8 mouse cellular contexts compared by ENCODE assay signal in genomic region chr17:27557927-27558661, GRCm38 (mm10). TPM values are rescaled to one million over a fixed set of nuclear protein-coding genes. Genes with fewer than 3 reads are reported as not detected.
DNase-seq lines count a peak whose midpoint lies in the region; ATAC-seq and TF ChIP-seq lines count a peak whose summit lies in the region.

No protein-coding gene starts in this region.

- no peak for DNase-seq in liver, adult 2 months (ENCODE audit: extremely low read depth, low read depth, low spot score)
- DNase-seq in liver = no peak
- peak; percentile 75 to 77 for DNase-seq in cerebellum, adult 2 months
- DNase-seq in hindbrain, embryonic 11.5 days (ENCODE audit: low spot score) = no peak
- DNase-seq in layer of hippocampus, adult 9-11 months = no peak
- no peak for DNase-seq in embryo, embryonic 10 days (ENCODE audit: low spot score)
- DNase-seq in kidney, postnatal 36 days = no peak

- H3K27me3 ChIP-seq in liver, adult 2 months (ENCODE audit: control insufficient read depth, insufficient read depth, low read length) = no peaks in the 10 kb centered on the region
- H3K27me3 ChIP-seq in cerebellum, adult 2 months (ENCODE audit: control insufficient read depth, insufficient read depth, low read length) = no peaks in the 10 kb centered on the region
- H3K27me3 ChIP-seq in hindbrain, embryonic 11.5 days (ENCODE audit: control insufficient read depth, insufficient read depth, low read length) = no peaks in the 10 kb centered on the region
- H3K27me3 ChIP-seq in midbrain, embryonic 15.5 days (replicated peaks) = 0 out of 2 replicates have a peak, but pooled peaks cover 5% of the 10 kb centered on the region

- ATAC-seq in hindbrain, embryonic 11.5 days (ENCODE audit: low FRiP score) = no peak
- ATAC-seq in midbrain, embryonic 15.5 days (replicated peaks) = no peak

- H3K9ac ChIP-seq in liver, adult 2 months (ENCODE audit: low read depth, low read length) = peak overlapping the region; percentile 59
- H3K9ac ChIP-seq in hindbrain, embryonic 11.5 days (ENCODE audit: low read depth, low read length) = peak overlapping the region; percentile 93
- peak overlapping the region; percentile 89 for H3K9ac ChIP-seq in midbrain, embryonic 15.5 days

- no peaks in the 10 kb centered on the region for H3K36me3 ChIP-seq in liver, adult 2 months (ENCODE audit: control insufficient read depth, insufficient read depth, low read length)
- H3K36me3 ChIP-seq in hindbrain, embryonic 11.5 days (ENCODE audit: control insufficient read depth, insufficient read depth, low read length) = no peaks in the 10 kb centered on the region
- H3K36me3 ChIP-seq in midbrain, embryonic 15.5 days (replicated peaks) = no peaks in the 10 kb centered on the region

- no peak for TF ChIP-seq CTCF in liver, adult 2 months (IDR thresholded peaks at IDR 0.05; ENCODE audit: low read depth, low read length)
- TF ChIP-seq CTCF in cerebellum, adult 2 months (IDR thresholded peaks at IDR 0.05; ENCODE audit: borderline replicate concordance, insufficient read depth, low read depth, low read length) = no peak

- WGBS in liver, adult 2 months = 53% methylated on average over 14 of the region's 14 CpGs
- WGBS in cerebellum, adult 2 months = 6% methylated on average over 14 of the region's 14 CpGs
- WGBS in hindbrain, embryonic 11.5 days = under 1% methylated on average over 14 of the region's 14 CpGs
- WGBS in midbrain, embryonic 15.5 days = 2% methylated on average over 14 of the region's 14 CpGs

- no peaks in the 10 kb centered on the region for H3K9me3 ChIP-seq in hindbrain, embryonic 11.5 days (ENCODE audit: control insufficient read depth, low read length)
- no peaks in the 10 kb centered on the region for H3K9me3 ChIP-seq in midbrain, embryonic 15.5 days

- no peak overlapping the region for H3K27ac ChIP-seq in liver, adult 2 months (replicated peaks; ENCODE audit: insufficient read depth, low read depth, low read length)
- H3K27ac ChIP-seq in cerebellum, adult 2 months (ENCODE audit: insufficient read depth, low read length) = peak overlapping the region; percentile 80
- H3K27ac ChIP-seq in hindbrain, embryonic 11.5 days (ENCODE audit: low read depth, low read length) = peak overlapping the region; percentile 97
- 0 out of 2 replicates have a peak overlapping the region, but pooled peaks have one; percentile 23 for H3K27ac ChIP-seq in midbrain, embryonic 15.5 days

- peak overlapping the region; percentile 59; the same call in 1 of the 2 replicates for H3K4me3 ChIP-seq in liver, adult 2 months (ENCODE audit: insufficient read depth, low read depth, low read length)
- H3K4me3 ChIP-seq in cerebellum, adult 2 months (replicated peaks; ENCODE audit: insufficient read depth, low read depth, low read length) = peak overlapping the region; percentile 85
- H3K4me3 ChIP-seq in hindbrain, embryonic 11.5 days (ENCODE audit: low read depth, low read length) = peak overlapping the region; percentile 85
- peak overlapping the region; percentile 84 for H3K4me3 ChIP-seq in midbrain, embryonic 15.5 days

- peak overlapping the region; percentile 92 for H3K4me2 ChIP-seq in hindbrain, embryonic 11.5 days (replicated peaks; ENCODE audit: low read depth, low read length)
- H3K4me2 ChIP-seq in midbrain, embryonic 15.5 days = peak overlapping the region; percentile 86

- no peak for TF ChIP-seq POLR2A in liver, adult 2 months (IDR thresholded peaks at IDR 0.05; ENCODE audit: extremely low read depth, insufficient read depth, low read length)
- TF ChIP-seq POLR2A in cerebellum, adult 2 months (IDR thresholded peaks at IDR 0.05; ENCODE audit: borderline replicate concordance, insufficient read depth, low read length) = no peak

- 0 out of 2 replicates have a peak, but pooled peaks cover 6% of the 10 kb centered on the region for H3K79me2 ChIP-seq in liver, adult 2 months (ENCODE audit: control insufficient read depth, insufficient read depth, low read length)

- no peaks in the 10 kb centered on the region; the same call in 1 of the 2 replicates for H3K4me1 ChIP-seq in liver, adult 2 months (ENCODE audit: control insufficient read depth, insufficient read depth, low read length)
- peaks cover 15% of the 10 kb centered on the region for H3K4me1 ChIP-seq in cerebellum, adult 2 months (ENCODE audit: control insufficient read depth, insufficient read depth, low read length)
- peaks cover 17% of the 10 kb centered on the region for H3K4me1 ChIP-seq in hindbrain, embryonic 11.5 days (replicated peaks; ENCODE audit: control insufficient read depth, insufficient read depth, low read length)
- peaks cover 37% of the 10 kb centered on the region for H3K4me1 ChIP-seq in midbrain, embryonic 15.5 days

RNA-seq across cellular contexts. Expression of gene Hmga1, which starts 1.8 kb away (rescaled TPM):
- total RNA-seq in liver, adult 2 months (2014; rRNA removed) = 5.7 and 8.1 TPM in 2 replicates
- 16.5 and 21.4 TPM in 2 replicates for polyA plus RNA-seq in liver, adult 2 months (2012; rRNA removed)
- polyA plus RNA-seq in cerebellum, adult 2 months (2012; rRNA removed) = 124 and 133 TPM in 2 replicates
- 305 and 319 TPM in 2 replicates for polyA plus RNA-seq in hindbrain, embryonic 11.5 days (2014; fragmentation: Nextera tagmentation; extraction: Ambion mirVana)
- 138 and 141 TPM in 2 replicates for polyA plus RNA-seq in midbrain, embryonic 15.5 days (2015; fragmentation: Nextera tagmentation; extraction: Ambion mirVana)

RNA-seq across cellular contexts. Expression of gene AI413582, which starts 7.5 kb away (rescaled TPM):
- 4.5 and 4.9 TPM in 2 replicates for total RNA-seq in liver, adult 2 months (2014; rRNA removed)
- polyA plus RNA-seq in liver, adult 2 months (2012; rRNA removed) = 11.3 and 12.9 TPM in 2 replicates
- polyA plus RNA-seq in cerebellum, adult 2 months (2012; rRNA removed) = 98.9 and 104 TPM in 2 replicates
- polyA plus RNA-seq in hindbrain, embryonic 11.5 days (2014; fragmentation: Nextera tagmentation; extraction: Ambion mirVana) = 17.1 and 19.0 TPM in 2 replicates
- polyA plus RNA-seq in midbrain, embryonic 15.5 days (2015; fragmentation: Nextera tagmentation; extraction: Ambion mirVana) = 57.0 and 59.5 TPM in 2 replicates

RNA-seq across cellular contexts. Expression of gene Grm4, which starts 36.9 kb away (rescaled TPM):
- 0.07 TPM in 1 of 2 replicates, not detected in the other for total RNA-seq in liver, adult 2 months (2014; rRNA removed)
- not detected in 2 replicates for polyA plus RNA-seq in liver, adult 2 months (2012; rRNA removed)
- 310 and 403 TPM in 2 replicates for polyA plus RNA-seq in cerebellum, adult 2 months (2012; rRNA removed)
- 2.5 and 3.6 TPM in 2 replicates for polyA plus RNA-seq in hindbrain, embryonic 11.5 days (2014; fragmentation: Nextera tagmentation; extraction: Ambion mirVana)
- 10.7 and 10.9 TPM in 2 replicates for polyA plus RNA-seq in midbrain, embryonic 15.5 days (2015; fragmentation: Nextera tagmentation; extraction: Ambion mirVana)

Comparison
In these comparisons a context has a peak if more than half of its experiments do, and no peak if none do; other contexts are left out.
1. DNase-seq: peak in cerebellum, adult 2 months (2 of 2); none in liver, adult 2 months (single experiment), liver (single experiment), hindbrain, embryonic 11.5 days (single experiment), layer of hippocampus, adult 9-11 months (single experiment), embryo, embryonic 10 days (single experiment) and kidney, postnatal 36 days (0 of 2).
2. RNA of gene Grm4, which starts 36.9 kb away (polyA plus RNA-seq): 310 to 403 TPM in cerebellum, adult 2 months; 10.7 to 10.9 TPM in midbrain, embryonic 15.5 days, 2.5 to 3.6 TPM in hindbrain, embryonic 11.5 days and not detected in liver, adult 2 months; every median in the first group is over 10 times any median in the second.
3. Peak in every context shown above with its lines, with median percentiles within 50 percentile points of each other: H3K4me3 ChIP-seq and H3K9ac ChIP-seq.